Mouse (Mus musculus) limb, embryonic 14.5 days (tissue): ENCODE measurements at regions not wholly inside any gene's neighbourhood (a gene's known extent, or its start where the extent isn't known, plus 50 kb on each side); places are given as distances from the start of the nearest gene placed in this dataset.

ENCODE experiments used
- ATAC-seq: fragments of 200-750 bp; cut with Nextera tagmentation; 2 replicates; pipeline ENCODE4 v1.8.0; 2017; ENCODE audit warnings: low read depth, moderate number of reproducible peaks, moderate TSS enrichment; ENCODE audit not compliant: low FRiP score
- DNase-seq: peaks from one replicate; pipeline ENCODE4 v3.0.0-alpha.2; 2015; ENCODE audit warnings: low spot score
- H3K27ac ChIP-seq: fragments of 300-500 bp; sonication (generic); replicated peaks from 2 replicates; pipeline ENCODE4 v1.5.1; 2014; ENCODE audit warnings: low read depth, mild to moderate bottlenecking, low read length, moderate library complexity, mixed read lengths
- H3K27me3 ChIP-seq: fragments of 300-500 bp; sonication (generic); 2 replicates; pipeline ENCODE4 v1.6.1; 2014; ENCODE audit warnings: low read length, mixed read lengths; ENCODE audit not compliant: control insufficient read depth, insufficient read depth
- H3K36me3 ChIP-seq: fragments of 300-500 bp; sonication (generic); 2 replicates; pipeline ENCODE4 v1.6.1; 2014; ENCODE audit warnings: mild to moderate bottlenecking, low read length, moderate library complexity, mixed read lengths; ENCODE audit not compliant: control insufficient read depth, insufficient read depth
- H3K4me1 ChIP-seq: fragments of 300-500 bp; sonication (generic); 2 replicates; pipeline ENCODE4 v1.6.1; 2014; ENCODE audit warnings: antibody characterized with exemption, low read length, mixed read lengths; ENCODE audit not compliant: control insufficient read depth, insufficient read depth
- H3K4me2 ChIP-seq: fragments of 300-500 bp; sonication (generic); replicated peaks from 2 replicates; pipeline ENCODE4 v1.6.1; 2014; ENCODE audit warnings: low read depth, mild to moderate bottlenecking, low read length, moderate library complexity; ENCODE audit not compliant: severe bottlenecking
- H3K4me3 ChIP-seq: fragments of 300-500 bp; sonication (generic); replicated peaks from 2 replicates; pipeline ENCODE4 v1.5.1; 2014; ENCODE audit warnings: low read length
- H3K9ac ChIP-seq: fragments of 300-500 bp; sonication (generic); 2 replicates; pipeline ENCODE4 v1.6.1; 2014; ENCODE audit warnings: mild to moderate bottlenecking, low read depth, low read length, moderate library complexity; ENCODE audit not compliant: severe bottlenecking
- H3K9me3 ChIP-seq: fragments of 300-500 bp; sonication (generic); 2 replicates; pipeline ENCODE4 v1.6.1; 2016; ENCODE audit warnings: low read length; ENCODE audit not compliant: control insufficient read depth
- POLR2A ChIP-seq: fragments of 200-500 bp; IDR thresholded peaks from 2 replicates; pipeline ENCODE4 v1.8.0; 2012; ENCODE audit warnings: inconsistent platforms, mild to moderate bottlenecking, moderate library complexity, borderline replicate concordance; ENCODE audit not compliant: insufficient read depth, insufficient read length; ENCODE audit errors: extremely low read depth
- WGBS: fragments of 180-500 bp; shearing (Covaris S2); extraction: QIAGEN DNeasy Blood & Tissue Kit; methylation state at CpG from one replicate; pipeline ENCODE4 v1.1.7; 2014; 5-methylcytosine and 5-hydroxymethylcytosine counted together

- DNase-seq = no peak
- Histone ChIP-seq H3K27ac (no peak overlapping the region), H3K4me2 (no peak overlapping the region), H3K36me3 (no peaks in the 10 kb centered on the region), H3K4me3 (no peak overlapping the region), H3K9me3 (no peaks in the 10 kb centered on the region), H3K9ac (no peak overlapping the region), H3K4me1 (no peaks in the 10 kb centered on the region), H3K27me3 (no peaks in the 10 kb centered on the region)
- no peak for ATAC-seq
- TF ChIP-seq POLR2A = no peak
- 85% methylated on average over 1 of the region's 1 CpGs for WGBS
Observed at GRCm38 (mm10) chr13:83068588-83068987, 435.2 kb upstream of the Mef2c start.

- Histone ChIP-seq H3K9me3 (no peaks in the 10 kb centered on the region), H3K4me3 (no peak overlapping the region), H3K9ac (no peak overlapping the region), H3K27me3 (no peaks in the 10 kb centered on the region), H3K36me3 (no peaks in the 10 kb centered on the region), H3K4me2 (no peak overlapping the region), H3K27ac (no peak overlapping the region), H3K4me1 (no peaks in the 10 kb centered on the region)
- no peak for TF ChIP-seq POLR2A
- DNase-seq (no peak), ATAC-seq (no peak)
Observed at GRCm38 (mm10) chr13:83069293-83069692, 434.5 kb upstream of the Mef2c start.

DNA sequence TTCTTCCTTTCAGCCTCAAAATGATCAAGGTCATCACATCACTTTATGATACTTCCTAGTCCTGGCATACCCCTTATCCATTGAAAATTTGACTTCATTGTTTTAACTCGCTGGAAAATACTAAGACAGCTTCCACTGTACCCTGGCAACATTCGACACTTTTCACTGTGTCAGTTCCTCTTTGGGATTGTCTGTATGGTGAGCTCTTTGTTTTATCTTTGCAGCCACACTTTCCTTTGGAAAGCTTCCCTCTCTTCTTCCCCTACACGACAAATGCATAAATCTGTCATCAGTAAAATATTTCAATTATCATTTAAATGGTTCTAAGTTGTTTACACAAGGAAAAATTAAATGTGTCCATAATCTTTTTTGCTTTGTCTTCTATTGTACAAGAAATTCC is 431.8 kb upstream of the Mef2c start:
- no peaks in the 10 kb centered on the region for H3K36me3 ChIP-seq
- TF ChIP-seq POLR2A = no peak
- no peak overlapping the region for H3K9ac ChIP-seq
- WGBS = 72% methylated on average over 3 of the region's 3 CpGs
- no peak overlapping the region for H3K27ac ChIP-seq
- DNase-seq (no peak), ATAC-seq (no peak)
- H3K4me1 ChIP-seq = no peaks in the 10 kb centered on the region
- no peak overlapping the region for H3K4me2 ChIP-seq
- no peak overlapping the region for H3K4me3 ChIP-seq
- H3K9me3 ChIP-seq = no peaks in the 10 kb centered on the region
- no peaks in the 10 kb centered on the region for H3K27me3 ChIP-seq

DNA sequence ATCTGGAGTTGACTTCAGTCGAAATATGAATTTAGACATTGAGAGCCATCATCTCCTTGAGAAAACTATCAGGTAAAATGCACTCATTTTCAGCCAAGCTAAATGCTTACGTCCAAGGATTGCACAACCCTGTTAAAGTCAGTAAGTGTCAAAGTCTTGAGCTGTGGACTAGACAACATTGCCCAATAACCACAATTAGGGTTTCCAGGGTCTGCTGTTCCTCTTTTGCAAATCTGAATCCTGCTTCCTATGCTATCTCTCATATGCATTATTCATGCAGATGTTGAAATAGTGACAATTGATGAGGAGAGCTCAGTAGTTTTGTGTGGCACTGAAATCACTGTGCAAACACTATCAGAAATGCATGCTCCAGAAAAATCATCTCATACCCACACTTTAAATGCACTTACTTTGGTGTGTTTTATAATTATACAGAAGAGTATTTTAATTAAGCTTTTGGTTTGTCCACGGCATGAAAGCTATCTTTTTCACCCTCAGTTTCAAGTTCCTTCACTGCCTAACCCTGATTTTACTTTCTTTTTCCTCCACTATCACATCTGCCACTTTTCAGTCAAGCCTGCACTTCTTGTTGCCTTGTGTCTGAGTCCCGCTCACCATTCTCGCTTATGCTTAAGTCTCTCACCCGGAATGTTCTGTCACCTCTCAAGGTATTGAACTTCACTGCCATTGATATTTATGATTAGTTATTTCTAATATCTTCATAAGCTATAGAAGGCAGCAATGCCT is 429.4 kb upstream of the Mef2c start:
- no peak overlapping the region for H3K27ac ChIP-seq
- no peak for TF ChIP-seq POLR2A
- H3K4me3 ChIP-seq = no peak overlapping the region
- 89% methylated on average over 6 of the region's 6 CpGs for WGBS
- H3K9ac ChIP-seq = no peak overlapping the region
- no peak for DNase-seq
- H3K9me3 ChIP-seq = no peaks in the 10 kb centered on the region
- no peak overlapping the region for H3K4me2 ChIP-seq
- no peaks in the 10 kb centered on the region for H3K4me1 ChIP-seq
- no peak for ATAC-seq
- H3K27me3 ChIP-seq = no peaks in the 10 kb centered on the region
- no peaks in the 10 kb centered on the region for H3K36me3 ChIP-seq

GRCm38 (mm10) chr13:83075320-83075877 is 428.4 kb upstream of the Mef2c start:
- H3K27ac ChIP-seq = no peak overlapping the region
- 71% methylated on average over 7 of the region's 7 CpGs for WGBS
- DNase-seq (peak; percentile 16), ATAC-seq (peak; percentile 68; the same call in 1 of the 2 replicates)
- H3K4me2 ChIP-seq = no peak overlapping the region
- no peaks in the 10 kb centered on the region for H3K9me3 ChIP-seq
- no peaks in the 10 kb centered on the region for H3K36me3 ChIP-seq
- no peak overlapping the region for H3K4me3 ChIP-seq
- no peak for TF ChIP-seq POLR2A
- no peak overlapping the region for H3K9ac ChIP-seq
- no peaks in the 10 kb centered on the region for H3K27me3 ChIP-seq
- no peaks in the 10 kb centered on the region for H3K4me1 ChIP-seq
